Mouse (Mus musculus) B cell, adult 2 months (primary cell): ENCODE measurements at regions not wholly inside any gene's neighbourhood (a gene's known extent, or its start where the extent isn't known, plus 50 kb on each side); places are given as distances from the start of the nearest gene placed in this dataset.

Source experiments
- DNase-seq, 2 experiments: peaks; one replicate each; pipeline ENCODE4 v3.0.0; 2022

GRCm38 (mm10) chr1:152164843-152165489 lies 75.0 kb upstream of the 1700025G04Rik start:
- no peak for DNase-seq

DNA sequence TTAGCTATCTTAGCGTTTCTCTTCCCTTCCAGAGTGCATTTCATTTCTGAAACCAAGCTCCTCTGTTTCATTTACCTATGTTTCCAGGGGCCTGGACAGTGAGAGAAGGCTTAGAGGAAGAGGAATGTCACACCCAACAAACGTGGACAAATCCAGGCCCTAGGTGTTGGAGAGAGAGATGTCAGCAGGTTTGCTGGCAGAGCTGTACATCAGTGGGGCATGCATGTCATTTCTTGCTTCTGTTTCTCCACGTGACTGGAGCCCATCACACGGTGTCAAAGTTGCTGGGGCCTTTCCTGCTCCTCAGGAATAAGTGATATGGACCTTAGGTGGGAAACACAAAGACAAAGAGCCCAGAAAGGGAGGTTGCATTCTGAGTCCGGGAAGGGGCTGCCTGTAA lies 74.3 kb upstream of the 1700025G04Rik start:
- DNase-seq = no peak

GRCm38 (mm10) chr1:152152474-152152873 lies 62.5 kb upstream of the 1700025G04Rik start:
- DNase-seq = no peak

DNA sequence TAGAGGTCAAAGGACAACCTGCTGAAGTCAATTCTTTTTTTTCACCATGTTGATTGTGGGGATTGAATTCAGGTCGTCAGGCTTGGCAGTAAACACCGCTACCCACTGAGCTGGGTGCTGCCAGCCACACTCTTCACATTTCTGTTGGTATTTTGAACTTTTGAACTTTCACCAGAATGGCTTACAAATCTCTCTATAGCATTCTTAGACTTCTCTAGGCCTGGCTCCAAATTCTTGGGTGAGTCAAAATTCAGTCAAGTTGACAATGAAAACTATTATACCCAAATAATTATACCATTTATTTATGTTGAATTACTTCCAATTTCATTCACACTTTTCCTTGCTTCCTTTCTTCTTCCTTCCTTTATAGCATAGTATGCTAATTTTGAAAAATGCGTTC lies 58.8 kb upstream of the 1700025G04Rik start:
- DNase-seq = no peak

DNA sequence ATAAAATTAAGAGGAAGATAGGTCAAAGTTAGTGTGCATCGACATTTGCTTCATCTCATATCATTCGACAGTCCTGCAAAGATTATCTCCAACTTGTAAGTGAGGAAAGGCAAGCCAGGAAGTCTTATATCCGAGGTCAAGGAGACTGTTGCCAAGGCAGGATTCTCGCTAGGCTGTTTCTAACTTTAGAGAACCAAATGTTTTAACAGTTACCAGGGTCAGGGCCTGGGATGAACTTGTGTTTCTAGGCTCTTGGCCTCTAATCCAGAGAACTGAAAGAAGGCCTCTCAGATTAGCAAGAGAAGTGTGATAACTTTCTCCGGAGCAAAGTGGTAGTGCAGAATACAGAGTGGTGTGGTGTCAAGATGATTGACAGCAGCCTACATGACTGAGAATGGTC lies 50.2 kb upstream of the 1700025G04Rik start:
- no peak for DNase-seq
